1 mouse cellular context compared by ENCODE assay signal in genomic region chr7:12954896-12955295, GRCm38 (mm10).
TF ChIP-seq lines count a peak whose summit lies in the region.

No protein-coding gene starts in this region.

TF ChIP-seq in CH12.LX, 34 proteins besides CTCF, POLR2A, EP300 and RAD21 (continued from another document):
- TF ChIP-seq E2F4 (IDR thresholded peaks at IDR 0.05; ENCODE audit: insufficient replicate concordance, low read depth, low read length): no peak
- no peak for TF ChIP-seq NRF1 (IDR thresholded peaks at IDR 0.05; ENCODE audit: low read depth, low read length)
- TF ChIP-seq KAT2A (IDR thresholded peaks at IDR 0.05; ENCODE audit: insufficient replicate concordance, low read length): no peak
- 0 out of 2 replicates have a peak, but pooled peaks have one; percentile 30 for TF ChIP-seq MAFK (IDR thresholded peaks at IDR 0.05; ENCODE audit: insufficient replicate concordance, low read length)
- no peak for TF ChIP-seq HCFC1 (IDR thresholded peaks at IDR 0.05; ENCODE audit: low read depth, low read length)
- peak; percentile 56 for TF ChIP-seq SMC3 (IDR thresholded peaks at IDR 0.05; ENCODE audit: low read depth, low read length)
- 0 out of 2 replicates have a peak, but pooled peaks have one; percentile 7 for TF ChIP-seq ZNF384 (IDR thresholded peaks at IDR 0.05; ENCODE audit: low read depth, low read length)
- TF ChIP-seq ELF1 (IDR thresholded peaks at IDR 0.05; ENCODE audit: low read depth, low read length): no peak
- 0 out of 2 replicates have a peak, but pooled peaks have one; percentile 32 for TF ChIP-seq TCF12 (IDR thresholded peaks at IDR 0.05; ENCODE audit: low read depth, low read length)
- TF ChIP-seq IRF4 (IDR thresholded peaks at IDR 0.05; ENCODE audit: low read depth, low read length): no peak
- no peak for TF ChIP-seq JUN (IDR thresholded peaks at IDR 0.05; ENCODE audit: insufficient read depth, low read depth, low read length)
- TF ChIP-seq MXI1 (IDR thresholded peaks at IDR 0.05; ENCODE audit: low read depth, low read length): no peak
